Mouse (Mus musculus): ENCODE results near the gene Pllp. TPM values are rescaled to one million over a fixed set of nuclear protein-coding genes. Genes with fewer than 3 reads are reported as not detected.
A peak's percentile ranks its signal among the peaks of the same experiment; 100 is the strongest.

The Pllp gene
- polyA plus RNA-seq, 1 experiment from 2014 or later, result 1.0 TPM

DNA sequence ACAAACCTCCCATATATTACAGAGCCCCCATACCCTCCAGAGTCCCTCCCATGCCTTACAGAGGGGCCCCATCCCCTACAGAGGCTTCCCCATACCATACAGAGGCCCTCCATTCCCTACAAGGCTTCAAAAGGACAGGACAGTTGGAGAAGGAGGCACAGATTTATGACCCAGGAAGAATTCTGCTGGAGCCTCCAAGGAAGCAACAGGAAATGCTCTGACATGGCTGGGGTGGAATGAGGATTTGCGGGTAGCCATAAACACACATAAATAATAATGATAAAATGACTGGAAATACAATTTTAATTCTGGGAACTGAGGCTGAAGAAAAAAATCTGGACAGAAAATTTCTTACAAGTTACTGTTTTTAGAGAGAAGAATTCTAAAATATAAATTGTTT is 20.8 kb upstream of the Pllp start:
- Histone ChIP-seq H3K36me3 (no peaks in the 10 kb centered on the region), H3K27me3 (no peaks in the 10 kb centered on the region), H3K4me2 (no peak overlapping the region), H3K4me3 (no peak overlapping the region), H3K9ac (no peak overlapping the region), H3K4me1 (replicated peaks) (0 out of 2 replicates have a peak, but pooled peaks cover 5% of the 10 kb centered on the region), H3K27ac (replicated peaks) (no peak overlapping the region), H3K9me3 (no peaks in the 10 kb centered on the region)
- no peak for ATAC-seq (ENCODE audit: low read depth)
- 83% methylated on average over 1 of the region's 1 CpGs for WGBS

DNA sequence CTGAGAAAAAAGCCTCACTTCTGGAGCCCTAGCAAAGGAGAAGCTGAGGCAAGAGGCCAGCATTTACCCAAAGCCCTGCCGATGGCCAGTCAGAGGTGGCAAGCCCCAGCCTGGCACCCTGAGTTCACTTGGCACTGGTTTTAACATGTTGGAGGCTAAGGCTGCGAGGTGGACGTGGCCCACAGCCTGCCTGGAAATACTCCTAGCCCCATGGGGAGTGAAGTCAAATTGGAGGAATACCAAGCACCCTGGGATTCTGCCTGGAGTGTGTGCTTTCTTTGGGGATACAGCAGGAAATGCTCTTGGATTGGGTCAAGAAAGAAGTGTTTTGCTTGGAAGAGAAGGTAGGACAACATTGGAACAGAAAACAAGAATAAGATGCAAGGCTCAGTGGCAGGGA is 19.8 kb upstream of the Pllp start:
- H3K9ac ChIP-seq, result no peak overlapping the region
- no peak overlapping the region for H3K4me3 ChIP-seq
- H3K4me2 ChIP-seq, result no peak overlapping the region
- no peaks in the 10 kb centered on the region for H3K27me3 ChIP-seq
- 83% methylated on average over 3 of the region's 3 CpGs for WGBS
- no peak for ATAC-seq (ENCODE audit: low read depth)
- H3K36me3 ChIP-seq, result no peaks in the 10 kb centered on the region
- H3K27ac ChIP-seq (replicated peaks), result no peak overlapping the region
- H3K4me1 ChIP-seq (replicated peaks), result 0 out of 2 replicates have a peak, but pooled peaks cover 5% of the 10 kb centered on the region
- no peaks in the 10 kb centered on the region for H3K9me3 ChIP-seq

DNA sequence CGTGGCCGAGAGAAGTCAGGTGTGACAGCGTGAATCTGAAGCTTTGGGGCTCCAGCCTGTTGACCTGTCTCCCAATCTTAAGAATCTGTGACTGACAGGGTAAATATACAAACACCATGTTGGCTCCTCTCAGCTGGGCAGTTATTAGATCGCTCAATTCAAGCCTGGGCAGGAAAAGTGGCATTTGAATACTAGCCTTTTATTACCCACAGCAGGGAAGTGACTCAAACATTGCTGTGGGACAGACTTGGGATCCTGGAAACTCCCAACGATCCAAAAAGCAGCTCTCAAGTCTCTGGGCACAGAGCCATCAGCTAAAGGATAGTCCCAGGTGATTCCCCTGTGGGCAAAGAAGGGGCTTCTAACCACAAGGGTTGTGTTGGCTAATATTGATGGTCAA is 18.5 kb upstream of the Pllp start:
- H3K27ac ChIP-seq (replicated peaks), result no peak overlapping the region
- 52% methylated on average over 5 of the region's 5 CpGs for WGBS
- no peaks in the 10 kb centered on the region for H3K9me3 ChIP-seq
- H3K27me3 ChIP-seq, result no peaks in the 10 kb centered on the region
- no peaks in the 10 kb centered on the region for H3K36me3 ChIP-seq
- H3K4me3 ChIP-seq, result no peak overlapping the region
- H3K4me1 ChIP-seq (replicated peaks), result 0 out of 2 replicates have a peak, but pooled peaks cover 5% of the 10 kb centered on the region
- H3K4me2 ChIP-seq, result no peak overlapping the region
- ATAC-seq (ENCODE audit: low read depth), result no peak
- H3K9ac ChIP-seq, result no peak overlapping the region

DNA sequence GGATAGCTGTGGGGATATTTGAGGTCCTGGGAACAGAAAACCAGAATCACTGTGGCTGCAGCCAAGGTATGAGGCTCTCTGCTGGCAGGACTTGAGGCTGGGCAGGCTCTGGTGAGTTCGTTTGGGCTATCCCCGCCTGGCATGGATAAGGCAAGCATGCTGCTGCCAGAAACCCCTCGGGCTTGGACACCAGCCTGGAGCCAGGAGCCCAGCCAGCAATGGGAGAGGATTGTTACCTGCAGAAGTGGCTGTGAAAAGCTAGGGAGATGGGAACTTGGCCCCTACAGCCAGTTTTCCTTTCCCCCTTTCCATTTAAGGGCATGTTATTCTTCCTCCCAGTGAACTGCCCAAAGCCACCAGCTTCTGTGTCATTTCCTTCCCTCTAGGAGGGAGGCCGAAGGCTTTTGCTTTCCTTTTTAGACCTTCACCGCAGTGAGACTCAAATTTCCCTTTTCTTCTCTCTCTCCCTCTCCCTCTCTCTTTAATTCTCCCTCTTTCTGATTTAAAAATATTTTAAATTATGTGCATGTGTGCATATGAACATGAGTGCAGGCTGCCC is 15.2 kb upstream of the Pllp start:
- Histone ChIP-seq H3K36me3 (no peaks in the 10 kb centered on the region), H3K27ac (replicated peaks) (no peak overlapping the region), H3K4me2 (no peak overlapping the region), H3K4me3 (no peak overlapping the region), H3K27me3 (no peaks in the 10 kb centered on the region), H3K4me1 (replicated peaks) (0 out of 2 replicates have a peak, but pooled peaks cover 5% of the 10 kb centered on the region), H3K9me3 (no peaks in the 10 kb centered on the region), H3K9ac (no peak overlapping the region)
- no peak for ATAC-seq (ENCODE audit: low read depth)
- WGBS, result 69% methylated on average over 5 of the region's 5 CpGs

GRCm38 (mm10) chr8:94710336-94710735 is 14.3 kb upstream of the Pllp start:
- WGBS, result 63% methylated on average over 8 of the region's 8 CpGs

DNA sequence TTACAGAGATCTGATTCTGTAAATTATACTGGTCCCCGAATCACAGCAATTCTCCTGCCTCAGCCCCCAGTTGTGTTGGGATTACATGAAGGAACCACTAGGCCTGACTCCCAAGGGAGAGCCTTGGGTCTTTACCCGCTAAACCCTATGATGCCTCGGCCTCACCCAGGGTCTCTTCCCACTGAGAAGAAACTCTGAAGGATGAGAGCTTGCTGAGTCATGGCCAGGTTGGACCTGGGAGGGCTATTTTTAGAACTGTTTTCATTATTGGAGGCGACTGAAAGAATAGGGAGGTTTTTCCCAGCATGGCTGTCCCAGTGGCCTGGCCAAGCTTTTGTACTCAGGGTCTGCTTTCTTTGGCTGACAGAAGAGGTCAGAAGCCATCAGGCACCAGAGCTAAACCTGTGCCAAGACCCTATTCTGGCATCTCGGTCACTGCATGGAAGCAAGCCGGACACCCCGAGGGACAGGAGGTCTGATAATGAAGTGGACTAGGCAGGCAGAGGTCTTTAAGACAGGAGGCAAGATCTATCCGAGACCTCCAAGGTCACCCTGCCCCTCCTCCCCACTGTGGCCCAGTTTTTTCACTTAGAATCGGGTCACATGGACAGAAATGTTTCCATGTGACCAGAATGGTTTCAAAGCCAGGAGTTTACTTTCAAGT is 10.8 kb upstream of the Pllp start:
- Histone ChIP-seq H3K4me3 (no peak overlapping the region), H3K9me3 (no peaks in the 10 kb centered on the region), H3K36me3 (no peaks in the 10 kb centered on the region), H3K27ac (replicated peaks) (no peak overlapping the region), H3K27me3 (no peaks in the 10 kb centered on the region), H3K9ac (no peak overlapping the region), H3K4me1 (replicated peaks) (no peaks in the 10 kb centered on the region), H3K4me2 (no peak overlapping the region)
- ATAC-seq (ENCODE audit: low read depth), result no peak
- WGBS, result 80% methylated on average over 9 of the region's 9 CpGs

More at GRCm38 (mm10) chr8:94710336-94710735, 14.3 kb upstream of the Pllp start:
- Histone ChIP-seq H3K4me3 (no peak overlapping the region), H3K9me3 (no peaks in the 10 kb centered on the region), H3K27me3 (no peaks in the 10 kb centered on the region), H3K4me2 (no peak overlapping the region), H3K27ac (replicated peaks) (no peak overlapping the region), H3K4me1 (replicated peaks) (0 out of 2 replicates have a peak, but pooled peaks cover 5% of the 10 kb centered on the region), H3K36me3 (no peaks in the 10 kb centered on the region), H3K9ac (no peak overlapping the region)
- no peak for ATAC-seq (ENCODE audit: low read depth)

- no peak overlapping the region for H3K27ac ChIP-seq (replicated peaks)
- no peaks in the 10 kb centered on the region for H3K36me3 ChIP-seq
- H3K27me3 ChIP-seq, result no peaks in the 10 kb centered on the region
- ATAC-seq (ENCODE audit: low read depth), result no peak
- 83% methylated on average over 10 of the region's 10 CpGs for WGBS
- H3K4me1 ChIP-seq (replicated peaks), result no peaks in the 10 kb centered on the region
- H3K9me3 ChIP-seq, result no peaks in the 10 kb centered on the region
- H3K4me2 ChIP-seq, result no peak overlapping the region
- H3K9ac ChIP-seq, result no peak overlapping the region
- H3K4me3 ChIP-seq, result no peak overlapping the region
Observed at GRCm38 (mm10) chr8:94705581-94706245, 9.6 kb upstream of the Pllp start.

- Histone ChIP-seq H3K36me3 (no peaks in the 10 kb centered on the region), H3K9me3 (no peaks in the 10 kb centered on the region), H3K4me1 (replicated peaks) (no peaks in the 10 kb centered on the region), H3K27ac (replicated peaks) (peak overlapping the region; percentile 80), H3K27me3 (peaks cover 2% of the 10 kb centered on the region; the same call in 1 of the 2 replicates), H3K4me2 (peak overlapping the region; percentile 60), H3K4me3 (peak overlapping the region; percentile 51), H3K9ac (peak overlapping the region; percentile 74)
- WGBS, result 16% methylated on average over 9 of the region's 9 CpGs
- ATAC-seq (ENCODE audit: low read depth), result no peak
Observed at GRCm38 (mm10) chr8:94704669-94704984, 8.5 kb upstream of the Pllp start.

DNA sequence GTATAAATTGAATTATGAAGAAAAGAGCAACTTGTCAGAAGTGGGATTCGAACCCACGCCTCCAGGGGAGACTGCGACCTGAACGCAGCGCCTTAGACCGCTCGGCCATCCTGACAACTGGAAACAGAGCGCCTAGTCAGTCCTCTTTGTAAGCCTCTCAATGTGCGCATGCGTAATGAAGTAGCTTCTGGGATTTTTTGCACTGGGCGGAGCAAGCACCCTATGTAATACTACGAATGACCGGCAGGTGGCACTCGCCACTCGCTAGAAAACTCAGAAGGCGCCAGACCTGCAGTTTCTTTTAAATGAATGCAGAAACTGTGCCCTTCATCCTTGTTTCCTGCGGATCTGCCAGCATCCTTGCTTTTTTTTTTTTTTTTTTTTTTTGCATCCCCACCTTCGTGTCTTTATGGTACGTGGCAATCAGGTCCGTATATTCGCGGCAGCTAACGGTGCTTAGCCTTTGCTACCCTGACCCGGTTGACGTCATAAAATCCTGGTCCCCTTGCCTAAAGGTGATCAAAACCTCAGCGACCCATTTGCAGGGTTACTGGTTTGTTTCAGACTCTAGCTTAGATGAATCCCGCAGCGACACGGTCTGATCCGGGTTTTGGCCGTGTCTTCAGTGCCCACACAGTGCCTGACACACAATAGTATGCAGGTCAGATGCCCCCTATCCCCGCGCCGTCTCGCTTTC is 8.0 kb upstream of the Pllp start:
- peak overlapping the region; percentile 60 for H3K4me2 ChIP-seq
- under 1% methylated on average over 35 of the region's 35 CpGs for WGBS
- ATAC-seq (ENCODE audit: low read depth), result peak; percentile 92
- peak overlapping the region; percentile 74 for H3K9ac ChIP-seq
- H3K27ac ChIP-seq (replicated peaks), result peak overlapping the region; percentile 80
- no peaks in the 10 kb centered on the region for H3K4me1 ChIP-seq (replicated peaks)
- H3K4me3 ChIP-seq, result peak overlapping the region; percentile 51
- H3K36me3 ChIP-seq, result no peaks in the 10 kb centered on the region
- peaks cover 6% of the 10 kb centered on the region; the same call in 1 of the 2 replicates for H3K27me3 ChIP-seq
- no peaks in the 10 kb centered on the region for H3K9me3 ChIP-seq

- H3K4me3 ChIP-seq, result peak overlapping the region; percentile 38
- peaks cover 13% of the 10 kb centered on the region for H3K27me3 ChIP-seq
- H3K9ac ChIP-seq, result peak overlapping the region; percentile 41
- H3K9me3 ChIP-seq, result no peaks in the 10 kb centered on the region
- no peaks in the 10 kb centered on the region for H3K36me3 ChIP-seq
- ATAC-seq (ENCODE audit: low read depth), result peak; percentile 89
- no peaks in the 10 kb centered on the region for H3K4me1 ChIP-seq (replicated peaks)
- H3K27ac ChIP-seq (replicated peaks), result peak overlapping the region; percentile 66
- under 1% methylated on average over 35 of the region's 35 CpGs for WGBS
- peak overlapping the region; percentile 50 for H3K4me2 ChIP-seq
Observed at GRCm38 (mm10) chr8:94702844-94703813, 7.1 kb upstream of the Pllp start.

DNA sequence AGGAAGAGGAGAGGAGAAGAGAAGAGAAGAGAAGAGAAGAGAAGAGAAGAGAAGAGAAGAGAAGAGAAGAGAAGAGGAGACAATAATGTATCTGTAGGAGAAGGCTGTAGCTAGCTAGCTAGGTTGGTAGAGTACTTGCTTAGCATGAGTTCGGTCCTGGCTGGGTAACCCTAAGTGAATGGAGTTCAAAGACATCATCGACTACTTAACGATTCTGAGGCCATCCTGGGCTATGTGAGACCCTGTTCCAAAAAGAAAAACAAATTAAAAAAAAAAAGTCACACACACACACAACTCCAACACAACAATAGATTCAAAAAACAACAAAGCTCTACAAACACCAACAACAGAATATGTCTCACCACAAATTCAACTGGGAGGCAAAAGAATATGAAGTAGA is 6.1 kb upstream of the Pllp start:
- Histone ChIP-seq H3K9me3 (no peaks in the 10 kb centered on the region), H3K36me3 (no peaks in the 10 kb centered on the region), H3K4me3 (no peak overlapping the region), H3K4me2 (no peak overlapping the region), H3K27me3 (peaks cover 21% of the 10 kb centered on the region), H3K9ac (no peak overlapping the region), H3K27ac (replicated peaks) (no peak overlapping the region), H3K4me1 (replicated peaks) (no peaks in the 10 kb centered on the region)
- WGBS, result 79% methylated on average over 3 of the region's 3 CpGs
- no peak for ATAC-seq (ENCODE audit: low read depth)
